Mouse (Mus musculus): Measurements from ENCODE around the gene Kcnab1. TPM values are rescaled to one million over a fixed set of nuclear protein-coding genes. Genes with fewer than 3 reads are reported as not detected.
"Not testable (repeated sequence)": the region's sequence is repeated elsewhere in the genome, so short reads cannot be mapped to it uniquely, and the experiment has no call there.

Kcnab1 gene
- total RNA-seq, 2 experiments from 2014 or later = 13.4 TPM

GRCm38 (mm10) chr3:65367944-65368343 is 258.8 kb downstream of the Kcnab1 start:
- DNase-seq = no peak

GRCm38 (mm10) chr3:65372552-65372951 is 263.4 kb downstream of the Kcnab1 start:
- no peak for DNase-seq

DNA sequence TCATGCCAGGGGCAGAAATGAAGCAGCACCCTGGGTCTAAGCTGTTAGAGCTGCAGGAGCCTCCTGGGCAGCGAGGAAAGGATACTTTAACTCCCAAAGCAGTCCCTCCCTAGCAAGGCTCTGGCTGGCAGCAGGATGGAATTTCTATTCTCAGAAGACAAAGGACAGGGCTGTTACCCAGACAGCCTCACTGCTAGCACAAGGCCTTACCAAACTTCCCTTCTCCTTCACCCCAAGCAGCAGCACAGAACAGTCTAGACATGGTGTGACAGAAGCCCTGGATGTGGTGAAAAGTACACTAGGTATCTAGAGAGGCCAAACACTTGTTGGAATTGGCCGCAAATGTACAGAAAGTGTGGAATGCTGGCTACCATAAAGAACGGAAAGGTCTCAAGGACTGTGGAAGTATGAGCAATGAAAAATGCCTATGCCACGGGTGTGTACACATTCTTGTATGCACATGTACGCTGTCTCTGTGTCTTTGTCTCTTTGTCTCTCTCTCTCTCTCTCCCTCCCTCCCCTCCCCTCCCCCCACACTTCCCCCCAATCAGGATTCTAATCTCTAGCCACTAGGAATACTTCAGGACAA is 264.5 kb downstream of the Kcnab1 start:
- DNase-seq = no peak

DNA sequence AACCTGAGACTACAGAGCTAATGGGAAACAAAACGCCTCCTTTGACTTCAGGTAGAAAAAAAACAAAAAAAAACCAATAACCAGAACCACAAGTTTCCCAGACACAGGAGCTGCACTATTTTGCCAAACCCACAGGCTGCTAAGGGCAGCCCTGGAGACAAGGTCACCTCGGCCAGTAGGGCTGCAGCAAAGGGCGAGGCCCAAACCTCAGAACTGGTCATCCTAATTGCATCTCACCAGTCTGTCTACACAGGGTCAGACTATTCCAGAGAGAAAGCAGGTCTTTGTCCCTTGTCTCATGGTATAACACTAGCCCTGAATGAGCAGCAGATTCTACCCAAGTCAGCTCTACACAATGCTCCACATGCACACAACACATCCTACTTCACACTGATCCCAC is 265.5 kb downstream of the Kcnab1 start:
- no peak for DNase-seq

GRCm38 (mm10) chr3:65378724-65379123 is 269.5 kb downstream of the Kcnab1 start:
- no peak for DNase-seq

GRCm38 (mm10) chr3:65379884-65380539 is 270.8 kb downstream of the Kcnab1 start:
- DNase-seq = peak; percentile 43

- no peak for DNase-seq
Measured at GRCm38 (mm10) chr3:65381094-65381493, 271.9 kb downstream of the Kcnab1 start.

DNA sequence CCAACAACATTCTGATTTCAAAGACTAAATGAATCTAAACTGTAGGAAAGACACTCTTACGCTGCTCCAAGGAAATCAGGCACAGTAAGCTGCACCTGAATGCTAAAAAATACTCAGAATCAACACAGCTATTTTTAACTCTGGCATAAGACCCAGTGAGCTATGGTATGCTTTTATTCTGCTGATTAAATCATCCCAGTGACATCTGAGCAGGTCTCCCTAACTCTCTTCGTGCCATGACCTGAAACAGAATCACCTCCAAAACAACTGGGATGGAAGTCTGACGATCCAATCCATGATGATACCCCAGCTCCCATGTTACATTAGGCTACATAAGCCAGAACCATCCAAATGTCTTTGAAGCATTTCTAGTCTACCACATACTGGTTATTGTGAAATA is 275.2 kb downstream of the Kcnab1 start:
- DNase-seq = no peak

DNA sequence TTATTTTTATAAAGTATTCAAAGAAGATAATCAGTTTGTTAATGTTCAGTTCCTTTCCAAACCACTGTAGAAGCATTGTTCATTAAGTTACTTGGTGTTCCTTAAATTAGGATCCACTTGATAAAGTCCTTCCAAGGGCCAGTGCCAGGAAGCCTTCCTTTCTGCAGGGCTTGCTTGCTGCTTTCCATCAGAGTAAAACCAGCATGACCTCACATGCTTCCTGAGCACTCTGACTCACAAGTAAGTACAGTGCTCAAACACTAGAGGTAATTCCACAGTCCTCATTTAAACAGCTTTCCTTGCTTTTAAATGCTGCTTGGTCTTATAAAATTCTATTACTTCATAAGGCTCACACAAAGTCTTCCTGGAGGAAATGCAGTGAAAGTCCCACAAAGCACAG is 276.6 kb downstream of the Kcnab1 start:
- DNase-seq = no peak

DNA sequence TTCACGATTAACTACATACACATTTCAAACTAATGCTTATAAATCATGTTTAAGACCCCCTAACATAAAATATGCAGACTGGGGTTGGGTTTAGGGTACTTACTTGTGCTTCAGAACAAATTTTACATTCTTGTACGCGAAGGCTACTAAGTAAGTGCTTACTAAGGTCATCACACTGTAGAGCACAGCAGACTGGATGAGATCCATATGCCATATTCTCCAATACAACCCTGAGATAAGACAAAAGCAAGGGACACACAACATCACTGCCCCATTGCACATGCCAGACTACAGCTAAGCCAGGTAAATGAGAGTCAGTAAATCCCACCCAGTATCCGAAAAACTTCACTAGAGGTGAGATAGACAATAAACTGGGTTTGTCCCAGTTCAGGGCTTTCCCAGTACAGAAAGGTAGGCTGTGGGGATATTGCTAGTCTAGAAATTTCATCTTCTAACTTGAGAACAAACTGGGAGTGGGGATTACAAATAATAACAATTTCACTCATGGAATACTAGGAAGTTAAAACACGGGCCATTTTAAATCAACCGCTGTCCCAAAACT is 282.1 kb downstream of the Kcnab1 start:
- no peak for DNase-seq

GRCm38 (mm10) chr3:65391784-65392420 is 282.7 kb downstream of the Kcnab1 start:
- peak; percentile 10 for DNase-seq

DNA sequence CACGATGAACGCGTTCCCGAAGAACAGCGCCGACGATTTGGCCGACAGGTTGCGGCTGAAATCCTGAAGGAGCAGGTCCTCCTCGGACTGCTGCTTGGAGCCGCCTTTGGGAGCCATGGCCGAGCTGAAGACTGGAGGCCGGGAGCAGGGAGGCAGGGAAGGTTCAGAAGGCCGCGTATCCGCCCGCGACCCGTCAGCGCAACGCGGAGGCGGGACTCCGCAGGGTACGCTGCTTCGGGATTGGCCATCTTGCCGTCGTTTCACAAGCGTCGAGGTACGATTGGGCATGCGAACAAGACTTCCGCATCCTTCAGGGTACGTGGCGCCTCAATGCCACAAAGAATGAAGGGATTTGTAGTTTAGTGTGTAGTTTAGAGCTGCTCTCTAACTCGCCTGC is 283.2 kb downstream of the Kcnab1 start, which contains the start of gene Ssr3:
Ssr3 (minus strand) TSS at position 203 of the 397 bp plus-strand sequence.
- peak; percentile 93 for DNase-seq

GRCm38 (mm10) chr3:65395111-65395510 is 285.9 kb downstream of the Kcnab1 start:
- not testable (repeated sequence) for DNase-seq

GRCm38 (mm10) chr3:65396835-65397504 is 287.8 kb downstream of the Kcnab1 start:
- DNase-seq = no peak

DNA sequence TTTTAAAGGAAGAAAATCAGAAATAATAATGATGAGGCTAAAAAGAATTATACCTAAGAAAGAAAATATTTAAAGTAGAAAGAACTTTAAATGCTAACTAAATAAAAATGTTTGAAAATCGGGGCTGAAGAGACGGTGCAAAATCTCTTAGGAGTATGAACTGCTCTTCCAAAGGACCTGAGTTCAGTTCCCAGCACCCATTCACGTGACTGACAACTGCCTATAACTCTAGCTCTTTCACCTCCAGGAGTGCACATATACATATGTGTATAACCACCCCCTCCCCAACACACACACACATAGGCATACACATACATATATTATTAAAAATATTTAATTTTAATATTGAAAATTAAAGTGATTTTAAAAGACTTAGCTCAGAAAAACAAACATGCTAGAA is 288.4 kb downstream of the Kcnab1 start:
- DNase-seq = no peak

DNA sequence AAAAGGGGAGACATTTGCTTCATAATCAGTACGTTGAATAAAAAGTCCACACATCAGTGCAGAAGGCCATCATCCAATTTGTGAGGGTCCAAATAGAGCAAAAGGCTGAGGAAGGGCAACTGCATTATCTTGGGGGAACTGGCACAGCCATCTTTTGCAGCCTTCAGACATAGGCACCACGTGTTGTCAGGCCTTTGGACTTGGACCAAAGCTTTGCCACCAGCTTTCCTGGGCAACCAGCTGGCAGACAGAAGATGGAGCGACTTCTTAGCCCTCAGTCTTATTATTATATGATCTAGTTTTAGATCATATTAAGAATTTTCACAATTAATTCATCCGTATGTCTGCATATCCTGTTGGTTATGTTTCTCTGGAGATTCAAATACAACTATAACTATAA is 296.6 kb downstream of the Kcnab1 start:
- DNase-seq = no peak

- no peak for DNase-seq
Measured at GRCm38 (mm10) chr3:65407891-65408290, 298.7 kb downstream of the Kcnab1 start.

DNA sequence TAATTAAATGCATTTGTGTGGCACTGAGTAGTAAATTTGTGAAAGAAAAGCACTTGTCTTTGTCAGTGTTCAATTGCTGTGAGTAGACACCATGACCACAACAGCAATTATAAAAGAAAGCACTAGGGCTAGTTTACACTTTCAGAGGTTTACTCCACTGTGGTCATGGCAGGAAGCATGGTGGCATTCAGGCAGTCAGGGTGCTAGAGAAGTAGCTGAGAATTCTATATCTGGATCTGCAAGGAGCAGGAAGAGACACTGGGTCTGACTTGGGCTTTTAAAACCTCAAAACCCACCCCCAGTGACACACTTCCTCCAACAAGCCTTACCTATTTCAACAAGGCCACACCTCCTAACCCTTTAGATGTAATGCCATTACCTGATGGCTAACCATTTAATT is 307.4 kb downstream of the Kcnab1 start:
- no peak for DNase-seq

DNA sequence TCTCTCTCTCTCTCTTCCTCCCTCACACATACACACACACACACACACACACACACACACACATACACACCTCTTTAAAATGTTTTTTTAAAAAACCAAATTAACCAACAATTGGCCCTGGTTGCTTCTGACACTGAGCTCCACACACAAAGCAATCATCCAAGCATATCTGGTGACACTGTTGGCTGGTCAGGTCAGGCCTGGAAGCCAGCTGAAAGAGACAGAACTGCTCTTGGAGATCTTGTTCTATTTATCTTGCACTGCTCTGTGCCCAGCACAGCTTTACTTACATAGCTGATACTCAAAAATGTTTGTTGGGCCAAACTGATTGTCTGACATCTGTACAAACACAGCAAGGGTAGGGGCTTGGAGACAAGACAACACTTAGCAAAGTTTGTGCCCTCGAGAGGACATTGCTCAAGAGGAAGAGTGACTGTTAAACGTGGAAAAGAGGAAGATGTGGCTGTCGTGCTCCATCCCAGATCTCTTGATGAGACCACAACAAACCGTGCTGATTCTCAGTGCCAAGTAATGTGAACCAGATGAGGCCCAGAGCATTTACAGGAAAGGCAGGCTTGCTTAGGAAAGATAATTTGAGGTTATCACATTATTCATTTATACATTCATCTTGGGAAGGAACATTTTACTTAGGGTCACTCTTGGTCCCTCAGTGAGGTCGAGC is 308.9 kb downstream of the Kcnab1 start:
- DNase-seq = no peak

GRCm38 (mm10) chr3:65419706-65420105 is 310.5 kb downstream of the Kcnab1 start:
- DNase-seq = no peak
